Mouse (Mus musculus): ENCODE data around the gene Srgap3.

Gene Srgap3

DNA sequence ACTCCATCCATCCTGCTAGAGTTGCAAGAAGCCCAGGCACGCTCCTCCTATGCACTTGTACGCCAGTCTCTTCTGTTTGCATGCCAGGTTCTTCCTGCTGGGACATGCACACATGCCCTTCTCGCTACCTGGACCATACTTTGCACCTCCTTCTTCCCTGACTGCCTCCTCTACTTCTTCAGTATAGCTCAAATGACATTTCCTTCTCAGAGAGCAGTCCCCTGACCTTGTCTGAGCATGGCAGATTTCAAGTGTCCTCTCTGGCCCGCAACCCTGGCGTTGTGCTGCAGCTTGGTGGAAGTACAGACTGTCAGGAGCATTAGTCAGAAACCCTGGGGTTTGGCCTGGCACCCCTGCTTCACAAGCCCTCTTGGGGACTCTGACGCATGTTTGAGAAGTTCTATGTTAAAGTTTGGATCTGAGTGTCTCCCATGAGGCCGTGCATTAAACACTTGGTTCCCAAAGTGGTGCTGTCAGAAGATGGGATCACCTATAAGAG, 128.6 kb downstream of the Srgap3 start:
- no peak for DNase-seq (ENCODE audit: low spot score)

DNA sequence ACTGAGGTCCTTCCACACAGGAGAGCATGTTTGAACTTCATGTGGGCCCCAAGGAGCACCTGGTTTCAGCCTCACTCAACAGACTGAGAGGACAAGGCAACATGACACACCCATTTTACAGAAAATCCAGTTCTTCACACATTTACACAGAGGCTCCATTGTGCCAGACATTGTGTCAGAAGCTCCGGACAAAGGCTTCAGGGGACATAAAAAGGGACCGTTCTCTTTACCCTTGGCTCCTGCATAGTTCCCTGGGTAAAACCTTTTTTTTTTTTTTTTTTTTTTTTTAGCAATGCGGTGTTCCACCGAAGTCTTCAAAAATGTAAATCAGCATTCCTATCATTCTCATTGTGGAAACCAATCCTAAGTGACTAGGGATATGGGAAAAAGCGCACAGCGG, 131.5 kb downstream of the Srgap3 start:
- no peak for DNase-seq (ENCODE audit: low spot score)

DNA sequence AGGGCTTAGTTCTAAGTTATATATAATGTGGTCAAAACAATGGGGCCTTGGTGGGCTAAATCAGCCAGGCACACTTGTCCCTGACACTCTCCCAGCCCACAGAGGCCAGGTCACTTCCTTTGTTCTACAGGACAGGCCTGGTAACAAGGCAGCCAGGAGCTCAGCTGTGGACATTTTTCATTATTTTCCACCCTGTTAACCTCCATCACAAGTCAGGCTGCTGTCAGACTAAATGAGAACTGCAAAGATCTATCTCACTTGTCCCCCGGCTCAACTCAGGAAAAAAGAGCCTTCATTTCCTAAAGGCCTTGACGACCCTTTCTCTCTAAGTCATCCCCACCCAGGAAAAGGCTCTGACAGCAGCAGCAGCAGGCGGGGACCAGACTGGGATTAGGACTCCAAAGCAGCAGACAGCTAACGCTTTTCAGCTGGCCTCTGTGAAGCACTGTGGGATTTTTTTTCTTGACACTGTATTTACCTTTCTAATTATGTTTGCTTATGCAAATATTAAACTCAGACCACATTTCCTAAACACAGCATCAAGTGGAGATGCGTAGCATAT, 132.5 kb downstream of the Srgap3 start:
- DNase-seq (ENCODE audit: low spot score), result no peak

DNA sequence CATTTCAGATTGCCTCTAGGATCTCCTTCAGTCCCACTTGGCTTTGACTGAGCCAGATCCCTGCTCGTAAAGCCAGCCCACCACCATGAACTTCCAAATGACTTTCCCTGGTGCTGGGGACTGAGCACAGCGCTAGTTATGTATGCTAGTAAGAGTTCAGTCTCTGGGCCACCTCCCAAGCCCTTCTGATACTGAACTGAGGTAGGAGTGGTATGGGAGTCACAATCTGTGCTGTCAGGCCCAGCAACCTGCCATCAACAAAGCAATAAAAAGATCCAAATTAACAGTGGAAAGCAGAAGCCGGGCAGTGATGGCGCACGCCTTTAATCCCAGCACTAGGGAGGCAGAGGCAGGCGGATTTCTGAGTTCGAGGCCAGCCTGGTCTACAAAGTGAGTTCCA, 134.2 kb downstream of the Srgap3 start:
- no peak for DNase-seq (ENCODE audit: low spot score)

DNA sequence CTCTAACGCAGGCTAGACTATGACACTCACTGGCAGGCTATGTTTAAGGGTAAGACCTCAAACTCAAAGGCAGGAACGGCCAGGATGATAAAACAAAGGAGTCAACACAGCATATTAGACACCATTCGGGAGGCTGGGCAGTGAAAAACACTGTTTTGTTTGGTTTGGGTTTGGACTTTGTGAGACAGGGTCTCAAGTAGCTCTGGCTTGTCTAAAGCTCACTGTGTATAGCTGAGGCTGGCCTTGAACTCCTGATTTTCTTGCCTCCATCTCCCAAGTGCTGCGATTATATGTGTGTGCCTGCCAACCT, 136.6 kb downstream of the Srgap3 start:
- DNase-seq (ENCODE audit: low spot score), result no peak

DNA sequence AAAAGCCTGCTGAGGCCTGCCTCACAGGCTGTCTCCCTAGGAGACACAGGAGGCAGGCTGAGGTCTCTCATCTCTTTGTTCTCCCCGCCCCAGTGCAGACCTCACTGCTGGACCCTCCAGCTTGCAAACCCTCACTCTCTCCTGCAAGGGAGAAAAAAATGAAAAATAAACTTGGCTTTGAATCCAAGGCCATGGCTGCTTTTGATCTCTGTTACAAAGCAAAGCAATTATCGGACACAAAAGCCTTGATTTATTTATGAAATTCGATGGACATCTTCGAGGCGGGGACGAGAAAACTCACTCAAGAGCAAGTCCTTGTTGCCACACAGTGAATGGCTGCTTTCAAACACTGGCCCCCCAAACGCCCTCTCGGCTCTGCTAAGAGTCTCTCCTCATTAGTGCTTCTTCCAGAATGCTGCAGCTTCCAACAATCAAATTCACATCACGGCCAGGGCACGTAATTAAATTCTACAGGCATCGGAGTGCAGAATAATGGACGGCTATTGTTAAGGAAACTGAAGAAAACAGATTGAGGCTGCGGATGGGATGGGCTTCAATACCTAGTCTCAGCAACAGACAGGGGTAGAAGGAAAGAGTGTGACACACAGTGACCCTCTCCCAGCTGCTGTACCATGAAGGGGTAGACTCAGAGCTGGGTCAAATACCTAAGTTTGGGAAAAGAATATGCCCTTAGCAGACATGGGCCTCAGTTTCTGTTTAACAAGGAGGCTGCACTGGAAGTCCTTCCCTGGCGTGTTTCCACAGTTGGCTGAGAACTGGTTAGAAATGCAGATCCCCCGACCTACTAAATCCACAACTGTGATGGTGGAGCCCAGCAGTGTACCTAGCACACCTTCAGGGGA, 137.2 kb downstream of the Srgap3 start:
- DNase-seq (ENCODE audit: low spot score), result no peak

DNA sequence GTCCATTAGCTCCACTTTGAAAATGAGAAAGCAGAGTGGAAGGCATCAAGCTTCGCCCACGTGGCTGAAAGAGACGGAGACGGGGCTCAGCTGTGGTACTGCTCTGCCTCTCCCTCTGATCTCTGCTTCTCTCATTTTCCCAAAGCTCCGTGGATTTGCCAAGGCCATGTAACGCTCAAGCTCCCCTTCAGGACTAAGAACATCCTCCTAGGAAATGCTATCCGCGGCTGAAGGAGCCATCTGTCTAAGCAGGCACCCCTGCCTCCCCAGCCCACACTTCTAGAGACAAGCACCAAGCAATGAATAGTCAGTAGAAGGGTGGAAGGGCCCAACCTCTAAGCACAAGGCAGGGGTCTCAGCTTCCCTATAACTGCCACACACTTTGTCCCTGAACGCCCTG, 138.3 kb downstream of the Srgap3 start:
- DNase-seq (ENCODE audit: low spot score), result no peak

DNA sequence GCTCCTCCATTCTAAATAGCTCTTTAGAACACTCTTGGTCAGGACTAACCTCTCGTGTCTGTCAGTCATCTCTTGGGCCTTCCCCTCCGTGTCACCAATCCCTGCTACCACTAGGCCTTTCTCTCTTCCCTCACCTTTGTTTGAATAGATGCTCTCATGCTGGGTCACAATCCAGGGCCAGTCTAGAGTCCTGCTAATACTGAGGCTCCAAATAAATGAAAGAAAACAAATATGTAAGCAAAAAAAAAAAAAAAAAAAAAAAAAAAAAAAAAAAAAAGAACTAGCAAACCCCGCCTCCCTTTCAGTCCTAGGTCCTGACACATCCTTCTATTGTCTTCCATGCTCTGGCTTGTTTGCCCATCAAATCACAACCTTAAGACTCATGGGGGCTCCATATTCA, 145.1 kb downstream of the Srgap3 start:
- DNase-seq (ENCODE audit: low spot score), result no peak

DNA sequence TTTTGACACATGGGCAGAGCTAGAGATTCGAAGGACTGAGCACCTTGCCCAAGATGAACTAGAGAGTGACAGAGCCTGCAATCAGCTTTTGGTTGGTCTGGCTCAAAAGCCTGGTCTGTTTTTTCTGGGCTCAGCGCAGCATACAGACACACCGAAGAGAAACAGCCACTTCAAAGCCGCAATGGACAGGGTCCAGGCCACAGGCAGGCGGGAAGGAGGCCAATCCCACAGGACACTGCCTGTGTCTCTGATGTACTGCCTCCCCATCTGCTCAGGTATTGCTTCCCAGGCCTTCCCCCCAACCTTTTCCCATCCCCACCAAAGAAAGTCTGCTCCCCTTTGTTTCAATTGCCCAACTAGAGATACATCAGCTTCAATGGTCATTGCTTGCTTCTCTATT, 148.7 kb downstream of the Srgap3 start:
- no peak for DNase-seq (ENCODE audit: low spot score)

DNA sequence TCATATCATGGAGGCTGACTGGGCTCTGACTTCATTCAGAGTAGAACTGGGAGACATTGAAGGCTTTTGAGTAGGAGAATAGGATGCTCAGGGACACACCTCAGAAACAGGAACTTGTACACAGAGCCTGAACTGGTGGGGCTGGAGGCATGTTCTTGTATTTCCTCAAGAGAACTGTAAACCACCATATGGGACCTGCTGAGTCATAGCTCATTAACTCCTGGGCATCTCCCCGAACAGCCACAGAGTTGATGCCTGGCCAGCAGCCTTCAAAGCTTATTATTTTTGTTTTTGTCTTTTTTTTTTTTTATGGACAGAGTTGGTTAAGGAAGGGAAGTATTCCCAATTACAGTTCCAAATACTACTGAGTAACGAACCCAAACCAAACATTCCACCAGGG, 150.5 kb downstream of the Srgap3 start:
- DNase-seq (ENCODE audit: low spot score), result no peak

DNA sequence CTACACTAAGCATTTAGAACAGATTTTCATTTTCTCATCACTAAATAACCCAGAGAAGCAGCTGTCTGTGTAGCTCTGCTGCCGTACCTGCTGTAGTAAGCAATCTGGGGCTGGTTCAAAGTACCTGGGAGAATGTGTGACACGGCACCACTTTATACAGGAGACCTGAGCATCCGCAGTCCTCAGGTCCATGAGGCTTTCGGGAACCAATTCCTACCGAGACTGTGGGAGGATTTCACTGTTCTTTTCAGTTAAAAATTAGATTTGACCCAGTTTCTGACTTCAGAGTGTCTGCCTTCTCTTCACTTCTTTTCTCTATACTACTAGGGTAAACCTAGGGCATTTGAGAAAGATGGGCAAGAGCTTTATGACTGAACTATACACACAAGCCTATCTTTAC, 153.2 kb downstream of the Srgap3 start:
- DNase-seq (ENCODE audit: low spot score), result no peak

DNA sequence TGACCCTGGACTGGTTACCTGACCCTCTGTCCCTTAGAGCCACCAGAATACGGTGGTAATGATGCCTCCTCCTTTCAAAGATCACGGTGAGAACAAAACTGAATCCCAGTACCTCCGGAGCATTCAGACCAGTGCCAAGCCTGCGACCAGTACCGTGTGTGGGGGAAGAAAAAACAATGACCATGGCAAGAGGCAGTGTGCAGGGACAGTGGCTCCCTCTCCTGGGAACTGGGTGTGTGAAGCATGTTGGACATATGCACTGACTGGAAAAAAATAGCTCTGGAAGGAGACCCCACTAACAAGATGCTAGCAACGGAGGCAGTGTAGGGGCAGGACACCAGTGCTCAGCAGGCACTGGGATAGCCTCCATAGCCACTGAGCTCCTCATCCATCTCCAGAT, 157.2 kb downstream of the Srgap3 start:
- no peak for DNase-seq (ENCODE audit: low spot score)

DNA sequence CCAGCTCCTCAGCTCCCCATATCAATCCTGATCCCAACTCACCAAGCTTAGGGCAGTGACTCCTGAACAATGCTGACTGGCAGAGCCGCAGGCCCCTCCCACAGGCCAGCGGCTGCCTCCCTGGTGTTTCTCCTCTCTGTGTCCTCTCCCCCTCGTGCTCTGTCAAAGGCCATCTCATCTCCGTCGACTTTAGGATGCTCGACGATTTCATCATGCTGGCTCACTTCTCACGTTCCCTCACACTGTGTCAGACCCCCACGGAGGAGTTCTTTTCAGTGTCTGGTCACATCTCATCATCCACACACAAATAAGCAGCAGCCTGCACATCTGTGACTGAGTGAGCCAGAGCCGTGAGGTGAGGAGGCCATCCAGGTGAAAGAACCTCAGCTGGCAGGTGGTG, 158.4 kb downstream of the Srgap3 start:
- no peak for DNase-seq (ENCODE audit: low spot score)

DNA sequence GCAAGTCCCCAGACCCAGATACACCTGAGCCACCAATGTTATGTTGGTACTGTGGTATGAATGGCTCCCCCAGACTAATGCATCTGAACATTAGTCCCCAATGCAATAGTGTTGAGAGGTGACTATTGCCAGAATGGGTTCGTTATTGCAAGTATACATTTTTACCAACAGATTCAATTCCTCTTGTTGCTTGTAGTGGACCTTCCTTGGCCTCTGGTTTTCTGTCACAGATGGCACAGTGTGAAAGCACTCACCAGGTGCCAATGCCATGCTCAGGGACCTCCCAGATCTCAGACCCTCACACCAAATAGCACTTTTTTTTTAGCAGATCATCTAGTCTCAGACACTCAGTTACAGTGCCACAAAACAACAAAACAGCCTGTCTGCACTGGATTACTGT, 158.9 kb downstream of the Srgap3 start:
- DNase-seq (ENCODE audit: low spot score), result no peak

DNA sequence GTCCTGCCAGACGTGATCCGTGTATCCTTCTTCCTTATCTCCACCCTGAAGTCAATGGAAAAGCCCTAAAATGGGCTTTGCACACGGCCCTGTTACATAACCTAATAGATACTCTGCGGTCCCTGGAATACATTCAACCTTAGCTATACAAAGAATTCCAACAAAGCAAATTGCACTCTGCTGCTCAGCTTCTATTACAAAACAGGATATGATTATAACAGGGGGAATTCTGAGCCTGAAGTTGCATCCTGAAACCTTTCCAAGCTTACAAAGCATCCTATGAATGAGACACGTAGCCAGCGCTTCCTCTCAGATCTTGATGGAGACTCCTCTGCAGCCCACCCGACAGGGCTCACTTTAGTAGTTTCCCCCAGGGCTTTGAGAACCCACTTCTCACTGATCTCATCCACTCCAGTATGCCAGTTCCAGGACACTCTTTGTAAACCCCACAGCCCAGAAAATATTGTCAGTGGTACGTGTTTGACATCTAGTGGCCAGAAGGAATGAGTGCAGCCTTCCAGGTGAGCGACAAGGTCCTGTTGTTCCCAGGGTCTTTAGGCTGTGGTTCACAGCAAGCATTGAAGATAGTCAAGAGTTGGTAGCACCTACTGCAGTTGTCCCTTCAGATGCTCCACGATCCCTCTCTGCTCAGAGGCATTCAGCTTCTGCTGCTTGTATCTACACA, 165.5 kb downstream of the Srgap3 start:
- DNase-seq (ENCODE audit: low spot score), result no peak

DNA sequence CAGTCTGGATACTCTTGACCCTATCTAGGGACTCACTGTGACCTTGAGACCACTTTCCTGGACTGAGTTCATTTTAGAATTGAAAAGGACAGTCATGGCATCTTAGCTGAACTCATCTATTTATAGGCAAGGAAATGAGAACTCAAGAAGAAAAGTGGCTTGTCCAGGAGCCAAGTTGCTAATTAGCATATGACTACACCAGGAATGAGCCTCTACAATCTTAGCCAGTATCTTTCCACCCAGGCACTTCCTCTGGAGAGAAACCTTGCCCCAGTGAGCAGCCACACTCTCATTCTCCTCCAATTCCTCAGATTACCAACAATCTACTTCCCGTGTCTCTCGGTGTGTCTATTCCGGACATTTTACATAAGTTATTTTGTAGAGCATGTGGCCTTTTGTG, 168.9 kb downstream of the Srgap3 start:
- no peak for DNase-seq (ENCODE audit: low spot score)

DNA sequence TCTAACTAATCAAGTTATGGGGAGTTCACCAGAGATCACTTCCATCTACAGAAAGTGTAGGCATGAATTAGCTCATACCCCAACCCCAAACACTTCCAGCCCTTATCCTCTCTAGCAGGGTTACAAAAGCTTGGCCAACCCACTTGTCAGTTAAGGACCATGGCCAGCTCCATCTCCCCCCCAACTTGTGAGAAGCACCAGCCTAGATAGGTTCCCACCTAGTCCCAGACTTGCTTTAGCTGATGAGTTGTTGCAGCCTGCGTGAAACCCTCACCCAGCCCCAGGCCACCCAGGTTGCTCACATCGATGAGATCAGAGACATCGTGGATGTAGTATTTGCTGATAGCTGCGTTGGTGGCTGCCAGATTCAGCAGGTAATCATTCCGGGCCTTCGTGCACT, 170.3 kb downstream of the Srgap3 start:
- no peak for DNase-seq (ENCODE audit: low spot score)

DNA sequence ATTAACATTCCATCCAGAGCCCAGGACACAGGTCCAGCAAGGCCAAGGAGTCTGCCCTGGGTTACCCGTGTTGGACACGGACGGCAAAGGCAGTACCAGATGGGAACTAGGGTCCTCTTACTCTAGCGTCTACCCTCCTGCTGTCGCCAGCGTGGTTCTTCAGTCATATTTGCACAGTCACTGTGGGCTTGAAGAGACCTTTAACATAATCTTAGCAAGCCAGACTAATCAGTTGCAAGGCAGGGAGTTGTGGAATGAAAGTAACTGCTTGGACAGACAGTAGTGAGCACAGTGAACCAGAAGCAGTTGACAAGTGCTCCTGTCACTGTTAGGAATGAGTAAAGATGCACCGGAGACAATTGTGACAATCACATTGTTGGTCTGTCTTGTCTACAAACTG, 173.3 kb downstream of the Srgap3 start:
- no peak for DNase-seq (ENCODE audit: low spot score)

DNA sequence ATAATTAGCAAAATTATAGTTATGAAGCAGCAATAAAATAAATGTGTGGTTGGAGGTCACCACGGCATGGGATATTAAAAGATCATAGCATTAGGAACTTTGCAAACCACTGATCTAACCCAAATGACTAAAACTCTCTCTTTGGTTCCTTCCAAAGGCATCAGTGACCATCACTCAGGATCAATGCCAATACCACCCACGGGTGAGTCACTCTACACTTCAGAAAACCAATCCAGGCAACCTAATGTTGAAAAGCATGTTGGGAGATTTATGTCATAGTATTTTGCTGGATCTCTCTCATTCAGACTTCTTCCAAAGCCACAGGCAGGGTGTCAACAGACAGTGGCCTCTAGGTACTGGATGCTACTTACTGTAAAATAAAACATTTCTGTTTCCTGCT, 176.1 kb downstream of the Srgap3 start:
- no peak for DNase-seq (ENCODE audit: low spot score)

DNA sequence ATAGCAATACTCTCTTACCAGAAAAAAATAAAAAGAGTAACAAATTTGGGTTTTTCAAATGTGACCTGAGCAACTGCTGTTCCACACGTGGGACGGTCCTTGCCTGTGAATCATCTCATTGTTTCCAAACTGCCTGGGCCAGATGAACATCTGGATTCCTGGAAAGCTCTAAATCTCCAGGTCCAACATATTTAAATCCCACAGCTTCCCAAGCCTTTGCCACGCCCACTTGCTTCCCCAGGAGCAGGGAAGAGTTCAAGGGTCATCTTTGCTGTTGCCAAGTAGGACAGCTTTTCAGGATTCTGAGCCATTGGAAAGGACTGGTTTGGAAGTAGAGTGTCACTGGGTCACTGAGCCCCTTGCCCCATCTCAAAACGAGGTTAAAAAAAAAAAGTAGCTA, 188.5 kb downstream of the Srgap3 start:
- DNase-seq (ENCODE audit: low spot score), result no peak

DNA sequence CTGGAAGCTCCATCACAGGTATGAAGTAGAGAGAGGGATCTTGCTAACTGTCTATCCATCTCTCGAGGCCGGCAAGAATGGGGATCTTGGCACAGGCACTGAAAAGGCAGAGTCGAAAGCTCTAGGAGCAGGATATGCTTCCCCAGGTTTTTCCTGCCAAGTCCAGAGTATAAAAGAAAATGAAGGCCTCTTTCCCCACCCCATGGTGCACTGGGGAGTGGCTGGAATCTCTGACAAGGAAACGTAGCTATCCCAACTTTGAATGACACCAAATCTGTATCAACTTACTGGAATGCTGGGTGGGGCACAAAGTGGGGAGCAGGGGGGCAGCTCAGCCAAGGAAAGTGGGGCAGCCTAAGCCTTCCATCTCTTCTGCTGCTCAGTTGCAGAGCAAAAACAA, 190.2 kb downstream of the Srgap3 start:
- no peak for DNase-seq (ENCODE audit: low spot score)

DNA sequence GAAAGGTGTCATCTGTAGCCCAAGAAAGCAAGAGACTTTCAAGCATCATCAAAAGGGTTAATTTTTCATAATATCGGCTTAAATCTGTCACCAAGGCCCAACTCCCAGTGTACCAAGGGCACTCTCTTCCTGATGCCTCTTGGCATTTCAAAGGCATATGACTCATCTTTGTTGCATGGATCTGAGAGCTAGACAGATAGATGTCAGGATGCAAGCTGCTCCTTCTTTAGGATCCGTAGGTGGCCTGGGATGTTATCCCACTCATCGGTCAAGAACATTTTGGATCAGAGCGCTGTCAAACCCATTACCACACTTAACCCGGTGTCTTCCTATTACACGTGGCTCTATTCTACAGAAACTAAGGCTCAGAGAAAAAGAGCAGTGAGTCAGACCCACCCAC, 192.1 kb downstream of the Srgap3 start:
- DNase-seq (ENCODE audit: low spot score), result no peak

DNA sequence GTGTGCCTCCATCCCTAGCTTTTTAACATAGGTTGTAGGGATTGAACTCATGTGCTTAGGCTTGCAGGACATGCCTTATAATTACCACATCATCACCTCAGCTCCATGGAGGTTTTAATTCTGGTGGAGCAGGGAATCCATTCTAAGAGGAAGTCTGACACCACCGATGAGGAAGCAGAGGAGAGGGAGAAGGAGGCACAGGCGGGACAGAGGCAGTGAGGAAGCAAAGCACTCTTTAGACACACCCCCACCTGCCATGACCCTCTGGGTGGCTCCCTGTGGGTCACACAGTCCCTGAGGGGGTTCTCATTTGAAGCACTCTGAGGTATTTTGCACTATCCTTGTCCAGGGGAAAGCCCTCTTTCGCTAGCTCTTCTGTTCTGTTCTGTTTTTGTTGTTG, 194.5 kb downstream of the Srgap3 start:
- no peak for DNase-seq (ENCODE audit: low spot score)

DNA sequence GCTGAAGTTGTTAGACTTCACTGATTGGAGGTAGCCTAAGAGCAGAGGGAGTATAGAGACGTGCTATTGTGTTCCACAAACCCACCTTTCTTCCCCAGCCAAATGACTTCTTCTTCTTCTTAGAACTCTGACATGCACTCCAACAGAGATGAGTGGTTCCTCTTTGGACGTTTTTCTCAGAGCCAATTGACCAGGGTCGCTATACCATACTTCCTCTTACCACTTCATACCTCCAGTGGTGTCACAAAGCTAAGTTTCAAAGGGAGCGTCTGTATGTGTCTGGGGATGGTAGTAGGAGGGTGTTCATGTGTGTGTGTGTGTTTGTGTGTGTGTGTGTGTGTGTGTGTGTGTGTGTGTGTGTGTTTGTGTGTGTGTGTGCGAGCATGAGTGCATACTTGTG, 195.1 kb downstream of the Srgap3 start:
- DNase-seq (ENCODE audit: low spot score), result no peak
